Mouse (Mus musculus): ENCODE results near the gene Dclk1.

The Dclk1 gene

DNA sequence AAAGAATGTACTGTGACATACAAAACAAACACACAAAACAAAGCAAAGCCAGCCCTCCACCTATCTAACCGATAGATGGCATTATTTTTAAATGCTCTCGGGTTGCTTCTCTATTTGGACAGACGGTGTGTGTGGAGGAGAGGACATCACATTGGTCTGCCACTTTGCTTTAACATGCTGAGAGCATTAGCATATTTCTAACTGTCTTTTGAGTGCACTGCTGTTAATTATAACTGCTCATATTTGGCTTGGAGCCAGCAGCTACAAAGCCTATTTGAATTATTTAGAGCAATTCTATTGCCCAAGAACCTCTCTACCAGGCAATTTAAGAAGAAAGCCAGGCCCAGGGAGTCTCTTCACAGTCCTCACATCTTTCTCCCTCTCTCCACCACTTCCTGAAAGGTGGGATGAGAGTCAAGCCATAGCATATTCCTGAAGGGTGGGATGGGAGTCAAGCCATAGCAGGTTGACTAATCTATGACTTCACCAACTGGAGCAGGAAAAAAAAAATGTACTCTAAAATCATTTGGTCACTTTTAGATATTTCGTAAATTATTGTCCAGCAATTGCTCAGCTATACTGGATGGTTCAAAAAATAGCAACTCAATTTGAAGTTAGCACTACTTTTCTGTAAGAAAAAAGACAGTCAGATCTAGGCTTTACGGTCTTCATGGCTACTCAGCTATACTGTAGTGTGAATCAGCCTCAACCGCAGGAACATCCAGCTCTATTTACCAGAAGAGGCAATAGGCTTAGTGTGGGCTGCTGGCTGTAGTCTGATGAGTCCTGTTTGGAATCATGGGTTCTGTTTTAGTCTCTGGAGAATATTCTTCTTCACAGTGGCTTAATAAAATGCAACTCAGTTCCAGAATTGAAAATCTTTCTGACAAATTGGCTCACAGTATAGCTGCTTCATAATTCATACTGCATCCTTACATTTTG, 155.9 kb downstream of the Dclk1 start:
- no peak for DNase-seq (ENCODE audit: low spot score in 2 of 2)

GRCm38 (mm10) chr3:55401236-55401635, 159.1 kb downstream of the Dclk1 start:
- DNase-seq (ENCODE audit: low spot score in 2 of 2), result no peak

DNA sequence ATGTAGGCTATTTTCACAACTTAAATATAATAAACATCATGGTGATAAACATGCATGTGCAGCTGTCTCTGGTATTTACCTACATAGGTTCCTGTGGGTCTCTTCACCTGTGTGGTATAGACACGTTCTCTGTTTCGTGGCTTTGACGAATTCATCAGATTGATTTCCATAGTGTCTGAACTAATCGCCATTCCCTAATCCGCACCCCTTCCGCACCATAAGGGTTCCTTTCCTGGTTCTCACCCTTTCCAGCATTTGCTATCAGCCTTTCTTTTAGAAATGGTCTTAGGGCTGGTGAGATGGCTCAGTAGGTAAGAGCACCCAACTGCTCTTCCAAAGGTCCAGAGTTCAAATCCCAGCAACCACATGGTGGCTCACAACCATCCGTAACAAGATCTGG, 162.6 kb downstream of the Dclk1 start:
- no peak for DNase-seq (ENCODE audit: low spot score in 2 of 2)

GRCm38 (mm10) chr3:55406616-55407015, 164.5 kb downstream of the Dclk1 start:
- DNase-seq (ENCODE audit: low spot score in 2 of 2), result no peak

GRCm38 (mm10) chr3:55411547-55411946, 169.4 kb downstream of the Dclk1 start:
- peak in 1 of 2 experiments; percentile 13 for DNase-seq (ENCODE audit: low spot score in 2 of 2)

DNA sequence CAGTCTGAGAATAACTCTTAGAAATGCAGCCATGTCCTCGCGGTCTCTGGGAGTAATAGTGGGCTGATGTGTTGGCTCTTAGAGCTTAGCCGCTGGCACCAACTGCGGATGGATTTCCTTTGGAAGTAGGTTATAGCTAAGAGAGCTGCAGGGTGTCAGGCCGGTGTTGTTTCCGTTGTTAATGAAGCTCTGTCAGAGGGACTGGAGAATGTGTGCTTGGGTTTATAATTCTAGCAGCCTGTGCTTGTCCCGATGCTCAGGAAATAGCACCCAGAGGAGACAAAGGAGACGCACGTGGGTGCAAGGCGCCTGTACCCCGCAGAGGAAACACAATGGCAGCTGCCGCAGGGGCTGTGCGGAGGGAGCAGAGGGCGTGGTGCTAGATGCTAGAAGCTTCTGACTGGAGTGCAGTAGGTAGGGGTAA, 173.4 kb downstream of the Dclk1 start:
- DNase-seq (ENCODE audit: low spot score in 2 of 2), result peak in 1 of 2 experiments; percentile 30

- DNase-seq (ENCODE audit: low spot score in 2 of 2), result no peak
Measured at GRCm38 (mm10) chr3:55418845-55419244, 176.7 kb downstream of the Dclk1 start.

DNA sequence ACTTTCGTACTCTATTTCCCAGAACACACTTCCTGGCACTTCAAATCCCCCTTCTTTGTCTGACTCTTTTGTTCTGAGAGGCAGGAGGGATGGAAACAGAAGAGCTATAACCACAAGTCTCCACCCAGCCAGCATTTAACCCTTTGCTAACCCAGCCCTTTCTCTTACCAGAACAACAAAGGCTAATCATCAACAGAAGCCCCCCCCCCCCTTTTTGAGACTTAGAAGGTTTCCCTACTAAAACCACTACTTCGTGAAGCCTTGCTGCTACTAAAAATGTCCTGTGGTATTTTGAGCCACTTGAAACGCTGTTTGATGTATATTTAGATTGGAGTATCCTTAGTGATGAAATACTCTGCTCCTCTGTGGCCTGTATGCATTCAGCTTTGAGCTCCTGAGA, 177.2 kb downstream of the Dclk1 start:
- DNase-seq (ENCODE audit: low spot score in 2 of 2), result no peak

DNA sequence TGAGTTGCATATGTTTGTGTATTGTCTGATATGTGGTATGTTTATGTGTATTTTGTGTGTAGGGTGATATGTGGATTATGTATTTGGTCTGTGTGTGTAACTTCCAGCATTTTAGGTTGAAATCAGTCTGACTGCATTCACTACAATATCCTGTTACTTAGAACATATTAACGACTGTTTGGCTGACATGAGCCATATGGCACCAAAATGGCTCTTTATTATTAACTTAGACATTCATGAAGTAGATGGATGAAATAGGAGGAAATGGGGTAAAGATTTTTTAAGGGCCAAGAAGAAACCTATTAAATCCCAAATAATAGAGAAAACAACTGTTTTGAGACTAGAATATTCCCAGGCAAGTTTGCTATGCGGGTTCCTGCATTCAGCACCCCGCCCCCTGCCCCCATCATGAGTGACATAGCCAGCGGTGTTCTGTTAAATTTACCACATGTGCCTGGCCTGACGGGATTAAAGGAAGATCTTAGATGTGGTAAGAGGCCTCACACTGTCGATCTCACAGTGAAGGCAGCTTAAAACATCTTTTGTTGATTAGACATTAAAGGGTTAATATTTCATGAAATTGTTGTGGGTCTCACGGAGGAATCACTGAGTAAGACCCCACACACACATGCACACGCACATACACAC, 178.4 kb downstream of the Dclk1 start:
- no peak for DNase-seq (ENCODE audit: low spot score in 2 of 2)

DNA sequence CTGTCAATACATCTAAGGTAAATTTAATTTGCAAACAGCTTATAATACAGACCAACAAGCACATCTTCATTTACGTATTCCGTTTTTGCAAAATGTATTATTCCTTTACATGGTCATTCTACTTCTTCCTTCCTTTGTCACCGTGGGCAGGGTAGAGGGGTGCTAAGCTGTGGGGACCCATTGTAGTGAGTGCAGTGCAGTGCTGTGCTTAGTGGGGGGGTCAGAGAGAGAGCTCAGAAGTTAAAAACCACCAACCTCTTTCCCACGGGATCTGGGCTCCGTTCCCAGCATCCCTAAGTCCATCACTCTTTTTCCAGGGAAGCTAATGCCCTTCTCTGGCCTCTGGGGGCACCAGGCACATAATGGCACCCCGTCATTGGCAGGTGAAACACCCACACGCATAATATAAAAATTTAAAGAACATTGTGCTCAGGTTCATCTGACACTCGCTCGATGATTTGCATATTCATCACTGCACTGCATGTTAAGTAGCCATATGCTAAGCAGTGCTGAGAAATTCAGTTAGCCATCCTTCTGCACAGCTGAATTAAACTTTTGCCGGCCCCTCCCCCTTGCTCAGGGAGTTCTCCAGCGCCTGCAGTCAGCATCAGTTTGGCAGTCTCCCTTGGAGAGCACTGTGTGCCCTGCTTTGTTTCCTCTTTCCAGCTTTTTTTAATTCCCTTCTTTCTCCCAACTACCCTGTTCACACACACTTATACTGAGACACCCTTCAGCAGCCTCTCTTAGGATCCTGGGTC, 181.7 kb downstream of the Dclk1 start:
- DNase-seq (ENCODE audit: low spot score in 2 of 2), result peak in 1 of 2 experiments; percentile 44

DNA sequence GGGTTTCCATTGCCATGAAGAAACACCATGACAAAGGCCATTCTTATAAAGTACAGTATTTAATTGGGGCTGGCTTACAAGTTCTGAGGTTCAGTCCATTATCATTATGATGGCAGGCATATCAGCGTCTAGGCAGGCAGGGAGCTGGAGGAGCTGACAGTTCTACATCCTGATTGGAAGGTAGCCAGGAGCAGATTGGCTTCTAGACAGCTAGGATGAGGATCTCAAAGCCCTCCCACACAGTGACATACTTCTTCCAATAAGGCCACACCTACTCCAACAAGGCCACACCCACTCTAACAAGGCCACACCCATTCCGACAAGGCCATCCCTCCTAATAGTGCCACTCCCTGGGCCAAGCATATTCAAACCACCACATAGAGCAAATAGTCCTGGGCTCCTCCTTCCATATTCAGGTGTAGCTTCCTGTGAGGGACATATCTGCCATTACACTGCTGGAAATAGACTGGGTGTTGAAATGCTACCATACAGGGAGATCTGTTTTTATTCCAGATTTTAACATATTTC, 187.9 kb downstream of the Dclk1 start:
- DNase-seq (ENCODE audit: low spot score in 2 of 2), result no peak

DNA sequence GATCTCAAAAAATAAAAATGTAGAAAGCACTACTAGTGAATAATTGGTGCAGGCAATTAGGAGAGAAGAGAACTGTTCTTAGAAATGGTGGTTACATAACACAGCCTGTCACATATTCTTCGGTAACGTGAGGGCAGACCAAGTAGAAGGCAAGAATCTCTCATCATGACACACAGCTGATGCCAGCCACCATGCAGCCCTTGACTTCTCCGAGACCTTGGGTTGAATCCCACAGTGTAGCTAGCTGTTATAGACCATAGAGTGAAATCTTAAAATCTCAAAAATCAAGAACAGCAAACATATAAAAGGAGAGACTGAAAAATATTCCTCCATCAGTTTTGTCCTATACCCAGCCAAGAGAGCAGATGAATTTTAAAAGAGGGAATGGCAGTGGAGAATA, 189.1 kb downstream of the Dclk1 start:
- no peak for DNase-seq (ENCODE audit: low spot score in 2 of 2)

GRCm38 (mm10) chr3:55434276-55434675, 192.1 kb downstream of the Dclk1 start:
- no peak for DNase-seq (ENCODE audit: low spot score in 2 of 2)

DNA sequence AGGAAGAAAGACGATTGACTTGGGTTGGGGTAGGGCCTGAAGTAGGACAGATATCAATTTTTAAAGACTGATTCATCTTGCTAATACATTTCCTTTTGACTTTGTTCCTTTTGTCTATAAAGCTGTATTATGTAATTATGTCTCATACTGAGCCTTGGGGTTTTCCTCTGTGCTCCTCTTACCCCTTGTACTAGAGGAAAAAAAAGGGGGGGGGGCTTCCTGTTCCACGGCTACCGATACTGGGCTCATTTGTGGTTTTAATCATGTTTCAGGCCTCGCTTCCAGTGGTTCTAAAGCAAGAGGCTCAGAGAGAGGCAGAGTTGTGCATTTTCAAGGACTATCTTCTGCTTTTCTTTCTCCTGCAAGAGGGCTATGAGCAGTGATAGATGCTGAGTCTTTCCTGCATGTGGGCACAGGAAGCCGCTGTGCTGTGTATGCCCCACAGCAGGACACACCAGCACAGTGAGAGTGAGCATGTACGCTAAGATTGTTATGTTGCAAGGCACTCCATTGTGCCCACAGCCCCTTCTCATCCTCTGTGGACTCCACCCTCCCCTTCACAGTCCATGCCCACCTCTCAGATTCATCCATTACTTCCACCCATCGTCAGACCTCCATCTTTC, 196.8 kb downstream of the Dclk1 start:
- no peak for DNase-seq (ENCODE audit: low spot score in 2 of 2)

DNA sequence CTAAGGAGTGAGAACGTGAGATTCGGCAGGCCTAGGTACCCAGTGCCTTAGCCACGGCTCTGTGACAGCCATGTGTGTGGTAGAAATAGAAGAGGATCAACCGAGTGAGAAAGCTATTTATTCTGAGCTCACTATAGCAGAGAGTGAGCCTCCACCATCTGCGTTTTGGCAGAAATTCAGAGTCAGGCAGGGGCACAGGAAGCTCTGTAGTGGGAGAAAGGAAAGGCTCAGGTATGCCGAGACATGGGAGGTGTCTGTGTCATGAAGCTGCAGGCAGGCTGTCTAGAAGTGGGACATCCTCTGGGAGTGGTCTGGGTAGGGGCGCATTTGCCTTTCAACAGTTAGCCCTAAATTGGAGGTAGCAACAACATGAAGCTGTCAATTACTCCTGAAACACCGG, 198.2 kb downstream of the Dclk1 start:
- no peak for DNase-seq (ENCODE audit: low spot score in 2 of 2)

- DNase-seq (ENCODE audit: low spot score in 2 of 2), result no peak
Measured at GRCm38 (mm10) chr3:55442012-55442645, 200.0 kb downstream of the Dclk1 start.

DNA sequence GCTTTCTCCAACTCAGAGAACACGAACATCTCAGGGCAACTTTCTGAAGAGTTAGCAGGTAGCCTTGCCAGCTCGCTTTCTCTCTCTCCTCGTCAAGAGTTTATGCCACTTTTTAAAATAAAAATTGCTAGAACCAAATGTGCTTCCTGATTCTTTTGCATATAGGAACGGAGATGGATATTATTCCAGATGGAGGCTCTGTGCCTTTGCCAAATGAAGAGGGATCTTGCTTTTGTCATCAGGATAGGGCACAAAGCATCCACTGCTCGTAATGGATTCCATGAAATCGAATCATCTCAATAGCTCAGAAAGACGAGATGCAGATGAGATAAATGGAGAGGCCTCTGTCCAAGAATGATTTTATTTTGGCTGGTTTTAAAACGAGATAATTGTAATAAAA, 201.1 kb downstream of the Dclk1 start:
- no peak for DNase-seq (ENCODE audit: low spot score in 2 of 2)

- no peak for DNase-seq (ENCODE audit: low spot score in 2 of 2)
Measured at GRCm38 (mm10) chr3:55443725-55444124, 201.6 kb downstream of the Dclk1 start.

- no peak for DNase-seq (ENCODE audit: low spot score in 2 of 2)
Measured at GRCm38 (mm10) chr3:55446681-55447080, 204.5 kb downstream of the Dclk1 start.

DNA sequence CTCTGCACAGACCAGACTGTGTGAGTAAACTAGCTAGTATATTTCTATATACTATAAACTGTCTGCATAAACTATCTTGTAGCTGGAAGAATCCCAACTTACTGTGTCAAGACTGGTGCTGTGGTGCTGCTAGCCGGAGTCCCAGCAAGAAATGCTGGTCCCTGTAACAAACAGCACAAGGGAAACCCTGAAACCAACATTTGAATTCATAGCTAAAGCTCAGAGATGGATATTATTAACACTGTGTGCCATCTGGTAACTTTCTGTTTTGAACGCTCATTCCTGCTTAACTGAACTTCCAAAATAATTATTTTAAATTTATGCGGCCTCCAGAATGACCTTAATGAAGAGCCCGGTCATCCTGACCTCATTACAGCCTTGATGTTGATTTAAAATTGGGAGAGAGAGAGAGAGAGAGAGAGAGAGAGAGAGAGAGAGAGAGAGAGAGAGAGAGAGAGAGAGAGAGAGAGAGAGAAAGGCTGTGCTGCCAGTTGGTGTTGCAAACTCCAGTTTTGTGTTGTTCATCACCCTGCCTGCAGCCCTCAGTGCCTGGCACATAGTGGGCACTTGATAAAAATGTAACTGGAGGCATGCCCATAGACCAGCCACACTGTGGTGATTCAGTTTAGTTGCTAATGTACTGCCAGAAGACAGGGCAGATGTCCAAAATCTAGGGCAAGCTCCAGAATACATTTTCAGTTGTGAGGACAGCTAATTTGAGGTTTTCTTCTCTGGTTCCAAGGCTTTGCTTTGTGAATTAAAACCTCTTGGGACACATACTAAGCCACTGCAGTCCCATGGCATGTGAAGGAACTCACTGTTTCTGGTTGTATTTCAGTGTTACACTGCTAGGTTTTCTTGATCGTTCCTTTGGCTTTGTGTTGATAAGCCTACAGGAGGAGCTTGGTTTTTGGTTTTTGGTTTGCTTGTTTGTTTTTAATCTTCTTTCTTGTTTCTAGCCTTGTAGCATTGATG, 205.6 kb downstream of the Dclk1 start:
- peak in 1 of 2 experiments; percentile 40 for DNase-seq (ENCODE audit: low spot score in 2 of 2)
